Mouse (Mus musculus): ENCODE results near the gene Tnp1. TPM values are rescaled to one million over a fixed set of nuclear protein-coding genes. Genes with fewer than 3 reads are reported as not detected.

The Tnp1 gene
- total RNA-seq, 2 experiments from 2014 or later, result not detected

DNA sequence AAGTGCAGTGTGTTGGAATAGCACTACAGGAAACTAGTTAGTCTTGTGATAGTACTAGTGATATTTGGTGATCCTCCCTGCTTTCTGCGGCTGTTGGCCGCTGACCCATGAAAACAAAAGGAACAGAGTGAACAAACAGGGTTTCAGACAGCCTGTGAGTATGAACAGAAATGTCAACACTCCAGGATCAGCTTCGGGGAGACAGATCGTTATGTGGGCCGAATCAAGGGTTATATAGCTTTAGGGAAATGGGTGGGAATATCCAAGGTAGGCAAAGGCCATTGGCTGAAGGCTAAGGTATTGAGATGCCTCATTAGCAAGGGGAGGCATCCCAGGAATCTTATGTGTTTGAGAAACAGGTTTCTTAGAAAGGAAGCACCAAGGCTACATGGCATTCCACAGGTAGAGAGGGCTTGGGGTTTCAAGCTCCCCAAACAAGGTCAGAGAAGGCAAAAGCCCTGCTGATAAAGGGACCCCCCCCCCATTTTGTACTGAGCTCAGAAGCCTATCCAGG is 11.1 kb upstream of the Tnp1 start:
- no peak for DNase-seq (ENCODE audit: low spot score)
- intact Hi-C loops (cut with DNase I), result no loop called here

DNA sequence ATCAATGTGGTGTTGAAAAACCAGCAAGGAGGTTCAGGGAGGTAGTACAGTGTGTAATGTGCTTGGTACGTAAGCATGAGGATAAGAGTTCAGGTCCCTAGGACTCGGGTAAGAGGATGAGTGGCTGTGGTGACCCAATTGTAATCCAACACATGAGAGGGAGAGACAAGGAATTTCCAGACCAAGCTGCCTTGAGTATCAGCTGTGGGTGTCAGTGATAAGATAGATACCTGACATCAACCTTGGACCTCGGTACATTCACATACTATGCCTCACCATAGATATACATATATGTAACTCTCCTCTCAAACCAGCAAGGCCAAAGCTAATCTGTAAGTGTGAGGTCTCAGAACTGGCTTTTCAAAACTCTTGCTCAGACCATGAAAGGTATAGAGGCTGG is 10.4 kb upstream of the Tnp1 start:
- intact Hi-C loops (cut with DNase I), result no loop called here

DNA sequence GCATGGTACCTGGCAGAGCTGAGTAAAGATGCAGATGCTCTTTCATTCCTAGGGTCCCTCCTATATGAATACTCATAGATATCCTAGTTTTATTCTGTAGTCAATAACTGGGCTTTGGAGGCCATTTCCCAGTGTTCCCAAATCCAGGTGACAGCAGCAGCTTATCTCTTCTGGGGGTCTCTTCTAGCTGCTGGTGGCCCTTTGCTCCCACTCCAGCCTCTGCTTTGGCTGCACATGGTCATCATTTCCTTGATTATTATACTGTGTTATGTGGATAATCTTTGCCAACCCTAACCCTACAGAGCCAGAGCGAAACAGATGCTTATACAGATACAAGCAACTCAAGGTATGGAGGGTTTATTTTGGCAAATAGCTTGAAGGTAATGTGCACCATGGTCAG is 8.9 kb downstream of the Tnp1 start:
- intact Hi-C loops (cut with DNase I), result no loop called here
- no peak for DNase-seq (ENCODE audit: low spot score)

More for the DNA sequence above, 10.4 kb upstream of the Tnp1 start:
- DNase-seq (ENCODE audit: low spot score), result no peak

DNA sequence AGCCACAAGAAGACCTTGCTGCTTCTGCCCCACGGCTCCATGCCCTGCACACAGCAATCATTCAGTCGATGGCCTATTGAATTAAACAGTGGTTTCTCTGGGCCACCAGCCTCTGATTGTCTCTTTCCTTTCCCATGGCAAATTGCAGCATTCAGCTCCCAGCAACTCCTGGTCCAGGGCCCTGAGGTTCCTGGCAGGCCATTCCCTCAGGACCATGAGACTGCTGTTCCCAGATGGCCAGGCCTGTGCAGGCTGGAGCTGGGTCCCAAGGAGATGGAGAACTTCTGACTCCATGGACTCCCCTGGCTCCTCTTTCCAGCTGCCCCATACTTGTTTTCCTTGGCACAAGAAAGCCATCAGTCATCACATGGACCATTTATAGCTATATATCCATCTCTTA is 10.8 kb downstream of the Tnp1 start:
- intact Hi-C loops (cut with DNase I), result loop anchor here (5.0 kb wide), 1 partner anchor 128 kb away; no protein-coding TSS in a partner anchor
- no peak for DNase-seq (ENCODE audit: low spot score)

DNA sequence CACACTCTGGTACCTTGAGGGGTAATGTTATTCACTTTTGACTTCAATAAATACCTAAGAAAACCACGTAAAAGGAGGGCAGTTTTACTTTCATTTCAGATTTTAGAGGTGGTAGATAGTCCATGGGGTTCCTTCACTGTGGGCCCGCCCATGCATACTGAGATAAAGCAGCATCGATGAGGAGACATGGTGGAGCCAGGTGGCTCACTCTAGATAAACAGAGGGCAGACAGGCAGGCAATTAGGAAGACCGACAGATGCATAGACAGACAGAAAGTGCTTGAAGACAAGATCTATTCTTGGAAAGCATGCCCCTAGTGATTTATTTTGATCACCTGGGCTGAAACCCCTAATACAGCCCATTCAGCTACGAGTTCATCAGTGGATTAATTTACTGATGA is 13.1 kb downstream of the Tnp1 start:
- intact Hi-C loops (cut with DNase I), result loop anchor here (5.0 kb wide), 1 partner anchor 125 kb away; no protein-coding TSS in a partner anchor
- no peak for DNase-seq (ENCODE audit: low spot score)

DNA sequence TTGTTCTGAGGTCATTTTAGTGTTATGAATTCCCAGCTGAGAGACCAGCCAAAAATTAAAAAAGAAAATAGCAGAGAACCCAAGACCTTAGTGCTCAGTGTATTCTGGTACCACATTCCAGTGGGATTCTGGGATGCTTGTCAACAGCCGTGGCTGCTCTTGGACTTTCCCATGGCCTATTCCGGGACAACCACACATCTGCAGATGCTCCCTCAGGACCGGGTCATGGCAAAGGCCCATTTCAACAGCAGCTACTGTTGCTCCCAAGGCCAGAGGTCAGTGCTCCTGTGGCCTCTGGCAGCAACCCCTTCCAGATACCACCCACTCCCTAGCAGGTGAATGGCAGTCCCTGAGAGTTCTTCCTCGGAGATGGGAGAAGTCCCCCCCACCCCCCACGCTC is 13.7 kb downstream of the Tnp1 start:
- DNase-seq (ENCODE audit: low spot score), result peak; percentile 12
- intact Hi-C loops (cut with DNase I), result loop anchor here (5.0 kb wide), 1 partner anchor 125 kb away; no protein-coding TSS in a partner anchor

DNA sequence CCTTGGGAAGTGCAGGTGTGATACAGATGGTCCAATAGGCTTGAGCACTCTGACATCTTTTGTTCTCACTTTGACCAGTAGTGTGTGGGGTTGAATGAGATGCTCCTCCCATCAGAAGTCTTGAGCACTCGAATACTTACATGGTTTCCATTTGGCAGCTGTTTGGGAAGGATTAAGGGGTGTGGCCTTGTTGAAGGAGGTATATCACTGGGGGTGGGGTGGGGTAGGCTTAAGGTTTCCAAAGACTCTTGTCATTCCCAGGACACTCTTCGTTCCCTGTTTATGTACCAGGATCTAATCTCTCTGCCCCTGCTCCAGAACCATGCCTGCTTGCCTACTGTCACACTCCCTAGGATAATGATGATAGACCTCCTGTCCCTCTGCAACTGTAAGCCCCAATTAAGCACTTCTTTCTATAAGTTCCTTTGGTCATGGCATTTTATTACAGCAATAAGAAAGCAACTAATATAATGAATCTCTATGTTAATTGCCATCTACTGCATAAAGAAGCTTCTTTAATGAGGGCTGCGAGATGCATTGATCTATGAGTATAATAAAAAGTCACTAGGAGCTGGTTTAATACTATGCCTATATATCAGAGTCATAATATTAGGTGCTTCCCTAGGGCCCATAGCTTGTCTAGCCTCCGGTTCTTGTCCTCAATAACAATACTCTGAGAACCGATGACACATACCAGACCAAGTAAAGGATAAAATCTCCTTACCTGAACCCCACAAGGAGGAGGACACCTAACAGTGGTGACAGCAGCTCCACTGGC is 20.8 kb downstream of the Tnp1 start:
- no peak for DNase-seq (ENCODE audit: low spot score)
- intact Hi-C loops (cut with DNase I), result no loop called here

DNA sequence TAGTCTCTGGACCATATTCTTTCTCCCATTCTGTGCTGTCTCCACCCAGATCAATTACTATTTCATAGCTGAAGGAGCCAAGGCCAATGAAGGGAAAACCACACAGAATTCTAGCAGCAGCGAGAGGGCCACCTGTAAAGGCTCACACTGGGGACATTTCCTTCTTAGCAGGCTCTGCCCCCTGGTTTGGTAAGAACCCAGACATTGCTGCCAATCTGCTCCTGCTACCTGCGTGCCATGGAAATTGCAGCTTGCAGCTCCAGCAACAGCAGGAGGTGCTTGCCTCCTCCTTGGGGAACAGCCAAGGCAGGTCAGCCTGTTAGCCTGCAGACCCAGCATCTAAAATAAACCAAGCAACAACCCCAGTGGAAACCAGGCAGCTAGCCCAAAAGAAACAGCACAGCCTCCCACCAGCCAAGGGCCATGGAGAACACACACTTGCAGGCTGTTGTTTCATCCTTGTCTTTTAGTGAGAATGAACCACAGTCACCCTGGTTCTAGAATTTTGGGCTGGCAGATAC is 22.7 kb downstream of the Tnp1 start:
- DNase-seq (ENCODE audit: low spot score), result no peak
- intact Hi-C loops (cut with DNase I), result no loop called here

DNA sequence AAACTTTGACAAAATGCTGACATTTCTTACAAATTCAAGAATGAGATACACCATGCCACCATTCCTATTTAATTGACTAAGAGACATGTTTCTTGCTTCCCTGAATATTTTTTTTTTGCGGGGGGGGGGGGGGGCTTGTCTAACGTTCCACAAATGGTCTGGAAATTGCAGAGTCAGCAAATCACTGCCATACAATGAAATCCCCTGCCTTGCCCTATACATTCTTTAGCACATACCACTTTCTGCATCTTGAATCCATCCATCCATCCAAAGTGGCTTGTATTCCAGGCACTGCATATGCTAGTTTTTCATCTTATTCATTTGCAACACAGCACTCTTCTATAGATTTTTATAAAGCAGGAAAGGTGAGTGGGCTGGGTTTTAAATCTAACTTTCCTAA is 23.5 kb downstream of the Tnp1 start:
- intact Hi-C loops (cut with DNase I), result no loop called here
- no peak for DNase-seq (ENCODE audit: low spot score)

DNA sequence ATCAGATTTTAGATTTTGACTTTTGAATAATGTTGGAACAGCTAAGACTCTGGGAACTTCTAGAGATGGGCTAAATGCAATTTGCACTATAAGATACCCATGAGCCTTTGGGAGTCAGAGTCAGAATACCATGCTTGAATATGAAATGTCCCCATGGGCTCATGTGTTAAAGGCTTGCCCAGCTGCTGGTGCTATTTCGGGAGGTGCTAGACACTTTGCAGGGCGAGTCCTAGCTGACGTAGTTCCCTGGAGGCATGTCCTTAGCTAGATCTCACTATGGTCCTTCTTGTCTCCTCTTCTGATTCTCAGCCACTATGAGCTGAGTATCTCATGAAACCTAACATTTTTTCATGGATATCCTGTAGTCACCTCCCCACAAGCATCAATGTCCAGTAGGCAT is 26.8 kb downstream of the Tnp1 start:
- DNase-seq (ENCODE audit: low spot score), result no peak
- intact Hi-C loops (cut with DNase I), result no loop called here

DNA sequence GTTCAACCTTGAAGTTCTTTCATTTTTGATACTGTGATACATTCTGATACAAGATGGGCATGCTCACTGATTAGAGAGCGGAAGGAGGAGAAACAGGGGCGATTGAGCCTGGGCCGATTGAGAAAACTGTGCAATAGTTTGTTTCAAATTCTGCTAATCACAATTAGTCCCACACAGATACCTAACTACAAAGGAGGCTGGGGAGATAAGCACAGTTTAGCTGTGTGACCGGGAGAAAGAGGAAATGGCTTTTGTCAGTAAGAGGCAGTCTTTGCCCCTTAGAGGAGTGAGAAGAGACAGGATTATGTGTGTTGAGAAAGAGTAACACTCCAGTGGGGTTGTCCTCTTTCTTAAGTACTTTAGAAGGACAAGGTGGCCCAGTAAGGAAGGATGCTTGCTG is 29.0 kb downstream of the Tnp1 start:
- no peak for DNase-seq (ENCODE audit: low spot score)
- intact Hi-C loops (cut with DNase I), result no loop called here

DNA sequence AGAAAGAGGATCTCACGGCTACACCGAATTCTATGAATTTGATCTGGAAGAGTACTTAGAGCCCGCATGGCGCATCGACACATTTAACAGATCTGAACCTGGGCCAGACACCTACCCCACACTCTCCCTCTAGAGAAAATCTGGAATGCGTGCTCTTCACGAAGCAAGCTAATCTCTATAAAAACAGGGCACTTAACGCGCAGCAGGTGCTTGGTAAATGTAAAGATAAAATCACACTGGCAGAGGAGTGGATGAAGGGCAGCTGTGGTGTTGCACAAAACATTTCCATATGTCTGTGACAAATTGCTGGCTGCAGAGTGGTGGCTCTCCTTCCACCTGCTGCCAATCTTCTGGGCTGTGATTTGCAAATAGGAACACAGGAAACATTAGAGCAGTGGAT is 36.8 kb downstream of the Tnp1 start:
- DNase-seq (ENCODE audit: low spot score), result no peak
- intact Hi-C loops (cut with DNase I), result no loop called here

DNA sequence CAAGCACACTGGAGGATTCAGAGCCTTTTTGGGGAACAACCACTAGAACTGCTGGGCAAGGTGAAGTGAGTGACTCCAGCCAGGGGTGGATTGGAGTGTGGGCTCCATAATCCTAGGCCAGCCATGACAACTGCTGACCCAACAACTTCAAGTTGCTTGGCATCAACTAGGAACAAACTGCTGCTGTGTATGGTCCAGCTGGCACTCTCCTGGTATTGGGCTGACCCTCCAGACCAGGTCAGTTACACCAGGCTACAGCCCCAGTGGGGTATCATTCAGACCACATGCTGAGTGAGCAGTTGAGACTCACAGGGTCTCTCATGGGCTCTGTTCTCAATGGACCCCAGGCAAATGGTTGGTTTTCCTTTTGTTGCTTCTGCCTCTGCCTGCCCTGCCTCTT is 41.5 kb downstream of the Tnp1 start:
- intact Hi-C loops (cut with DNase I), result no loop called here
- no peak for DNase-seq (ENCODE audit: low spot score)

DNA sequence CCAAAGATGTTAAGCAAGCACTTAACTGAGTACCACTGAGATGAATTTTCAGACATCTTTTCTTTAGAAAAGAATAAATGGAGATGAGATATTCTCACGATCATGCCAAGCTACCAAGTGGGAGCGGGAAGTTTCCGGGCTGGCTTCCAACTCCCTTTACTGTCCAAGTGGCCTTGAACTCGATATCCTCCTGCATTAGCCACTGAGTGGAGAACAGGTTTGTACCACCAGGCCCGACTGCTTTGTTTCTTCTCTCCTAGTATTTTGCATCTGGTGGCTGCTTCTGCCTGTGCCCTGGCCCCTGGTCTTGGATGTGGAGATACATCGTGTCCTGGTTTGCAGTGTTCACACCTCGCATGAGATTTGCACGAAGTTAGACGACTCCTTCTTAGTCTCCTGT is 45.2 kb downstream of the Tnp1 start:
- DNase-seq (ENCODE audit: low spot score), result no peak
- intact Hi-C loops (cut with DNase I), result no loop called here

DNA sequence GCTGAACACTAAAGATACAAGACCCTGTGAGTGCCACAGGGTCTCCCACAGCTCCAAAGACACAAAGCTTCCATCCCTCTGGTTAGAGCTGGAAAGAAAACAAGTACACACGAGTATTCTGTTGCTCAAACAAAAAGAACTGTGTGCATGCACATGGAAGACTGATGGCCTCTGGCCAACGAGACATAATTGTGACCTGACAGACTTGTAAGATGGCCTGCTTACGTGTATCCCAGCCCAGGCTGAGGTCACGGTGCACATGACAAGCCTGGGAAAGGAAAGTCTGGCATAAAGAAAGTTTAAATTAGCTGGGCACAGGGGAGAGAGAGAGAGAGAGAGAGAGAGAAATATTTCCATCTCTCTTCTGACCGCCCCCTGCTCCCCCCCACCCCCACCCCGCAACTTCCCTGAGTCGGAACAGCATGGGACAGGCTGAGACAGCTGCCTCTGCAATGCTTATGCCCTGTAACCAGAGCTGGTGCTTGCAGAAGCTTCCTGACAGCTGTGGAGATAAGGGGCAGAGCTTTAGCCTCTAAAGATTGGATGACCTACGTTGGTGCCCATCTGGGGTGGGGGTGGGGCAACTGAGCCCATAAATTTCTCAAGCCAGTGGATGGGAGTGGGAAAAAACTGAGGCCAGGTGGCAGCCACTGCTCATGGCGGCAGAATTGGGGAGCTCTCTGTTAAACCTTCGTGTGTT is 46.4 kb downstream of the Tnp1 start:
- intact Hi-C loops (cut with DNase I), result no loop called here
- DNase-seq (ENCODE audit: low spot score), result no peak

DNA sequence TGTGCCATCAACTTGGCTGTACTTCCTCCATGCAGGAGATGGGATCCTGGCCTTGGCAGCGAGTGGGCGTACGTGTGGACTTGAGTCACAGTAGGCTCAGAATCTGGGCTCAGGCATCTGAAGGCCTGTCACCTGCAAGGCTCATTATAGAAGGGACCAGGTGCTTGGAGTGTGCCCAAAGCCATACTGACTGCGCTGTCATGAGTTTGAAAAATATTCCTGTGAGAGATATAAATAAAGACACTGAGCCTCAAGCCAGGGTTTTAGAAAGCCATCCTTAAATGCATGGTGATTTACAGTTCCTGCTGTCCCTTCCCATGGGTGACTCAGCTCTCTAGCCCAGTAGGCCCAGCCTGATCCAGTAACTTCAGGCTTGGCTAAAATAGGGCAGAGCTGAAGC is 49.3 kb downstream of the Tnp1 start:
- intact Hi-C loops (cut with DNase I), result no loop called here
- DNase-seq (ENCODE audit: low spot score), result no peak

Other genes starting within 250 kb of the Tnp1 start
- gene Igfbp2, start 191.4 kb downstream of the Tnp1 start, total RNA-seq (2021), result not detected
- gene Igfbp5, start 141.0 kb downstream of the Tnp1 start, total RNA-seq (2021), result 100 to 1,000 TPM; 112 to 149 TPM